Mouse (Mus musculus): ENCODE results near the gene Themis.

DNA sequence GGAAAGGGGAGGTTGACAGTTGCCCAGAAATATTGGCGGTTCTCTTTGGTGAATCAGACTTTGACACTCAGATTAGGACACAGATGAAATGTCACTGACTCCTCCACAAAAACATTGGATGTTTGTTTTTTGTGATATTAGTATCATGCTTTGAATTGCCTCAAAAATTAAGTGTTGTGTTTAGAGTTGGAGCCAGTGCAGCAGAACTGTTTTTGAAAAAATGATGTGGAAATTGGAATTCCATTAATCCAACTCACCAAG, 18.3 kb upstream of the Themis start:
- TF ChIP-seq CTCF (IDR thresholded peaks at IDR 0.05; ENCODE audit: extremely low read depth, insufficient read depth, low read length) (no peak), POLR2A (IDR thresholded peaks at IDR 0.05; ENCODE audit: extremely low read depth, insufficient read depth, low read length) (no peak)
